7 mouse cellular contexts compared by ENCODE assay signal in genomic region chr14:101608519-101609368, GRCm38 (mm10). TPM values are rescaled to one million over a fixed set of nuclear protein-coding genes. Genes with fewer than 3 reads are reported as not detected.
DNase-seq lines count a peak whose midpoint lies in the region; ATAC-seq lines count a peak whose summit lies in the region.

Gene Tbc1d4, minus strand, starts transcription at chr14:101609191.

- peaks cover 12% of the 10 kb centered on the region for H3K27me3 ChIP-seq in embryonic facial prominence, embryonic 10.5 days (replicated peaks; ENCODE audit: low read depth, poor library complexity, severe bottlenecking)
- H3K27me3 ChIP-seq in limb, embryonic 12.5 days, result peaks cover 13% of the 10 kb centered on the region
- peaks cover 4% of the 10 kb centered on the region; the same call in 1 of the 2 replicates for H3K27me3 ChIP-seq in midbrain, embryonic 14.5 days (ENCODE audit: control insufficient read depth, insufficient read depth, low read length)

- peak within 1 kb of the TSS; percentile 86 for H3K4me3 ChIP-seq in embryonic facial prominence, embryonic 10.5 days
- H3K4me3 ChIP-seq in limb, embryonic 12.5 days (replicated peaks), result peak within 1 kb of the TSS; percentile 73
- peak within 1 kb of the TSS; percentile 75 for H3K4me3 ChIP-seq in midbrain, embryonic 14.5 days (replicated peaks; ENCODE audit: low read depth, low read length)

- peak within 1 kb of the TSS; percentile 86 for H3K27ac ChIP-seq in embryonic facial prominence, embryonic 10.5 days (replicated peaks)
- H3K27ac ChIP-seq in limb, embryonic 12.5 days, result peak within 1 kb of the TSS; percentile 69
- peak within 1 kb of the TSS; percentile 21 for H3K27ac ChIP-seq in midbrain, embryonic 14.5 days (replicated peaks; ENCODE audit: low read depth, low read length)

- peak; percentile 90 for ATAC-seq in limb, embryonic 12.5 days (ENCODE audit: insufficient number of reproducible peaks, insufficient read depth, low FRiP score, low TSS enrichment, low read depth)
- peak; percentile 82 for ATAC-seq in midbrain, embryonic 14.5 days (ENCODE audit: low FRiP score, low TSS enrichment)

- H3K36me3 ChIP-seq in embryonic facial prominence, embryonic 10.5 days (replicated peaks), result no peaks in the 10 kb centered on the region
- no peaks in the 10 kb centered on the region for H3K36me3 ChIP-seq in limb, embryonic 12.5 days
- no peaks in the 10 kb centered on the region for H3K36me3 ChIP-seq in midbrain, embryonic 14.5 days (ENCODE audit: control insufficient read depth, insufficient read depth, low read length)

- peak within 1 kb of the TSS; percentile 99 for H3K4me2 ChIP-seq in limb, embryonic 12.5 days
- peak within 1 kb of the TSS; percentile 97 for H3K4me2 ChIP-seq in midbrain, embryonic 14.5 days (ENCODE audit: low read length)

- H3K9ac ChIP-seq in limb, embryonic 12.5 days (replicated peaks), result peak within 1 kb of the TSS; percentile 76
- H3K9ac ChIP-seq in midbrain, embryonic 14.5 days (replicated peaks; ENCODE audit: low read length), result peak within 1 kb of the TSS; percentile 70

- peak; percentile 94 for DNase-seq in adrenal gland, postnatal 14 days
- peak; percentile 88 for DNase-seq in embryonic facial prominence, embryonic 10.5 days (ENCODE audit: low spot score)
- peak; percentile 99 for DNase-seq in heart, adult 11 months
- DNase-seq in kidney, adult 18-20 months, result peak; percentile 91
- peak; percentile 85 for DNase-seq in midbrain, embryonic 14.5 days
- peak; percentile 28 to 47 for DNase-seq in spleen, adult 18-20 months

- H3K9me3 ChIP-seq in embryonic facial prominence, embryonic 10.5 days, result no peaks in the 10 kb centered on the region
- no peaks in the 10 kb centered on the region for H3K9me3 ChIP-seq in limb, embryonic 12.5 days
- no peaks in the 10 kb centered on the region for H3K9me3 ChIP-seq in midbrain, embryonic 14.5 days (ENCODE audit: control insufficient read depth, low read length)

- H3K4me1 ChIP-seq in embryonic facial prominence, embryonic 10.5 days, result peaks cover 17% of the 10 kb centered on the region
- peaks cover 8% of the 10 kb centered on the region for H3K4me1 ChIP-seq in limb, embryonic 12.5 days (replicated peaks)
- no peaks in the 10 kb centered on the region for H3K4me1 ChIP-seq in midbrain, embryonic 14.5 days (ENCODE audit: control insufficient read depth, insufficient read depth, low read length)

- under 1% methylated on average over 62 of the region's 62 CpGs for WGBS in embryonic facial prominence, embryonic 10.5 days
- WGBS in limb, embryonic 12.5 days, result under 1% methylated on average over 62 of the region's 62 CpGs
- WGBS in midbrain, embryonic 14.5 days, result under 1% methylated on average over 62 of the region's 62 CpGs

RNA-seq across cellular contexts. Expression of gene Tbc1d4, which starts in this region (rescaled TPM):
- 38.4 and 39.3 TPM in 2 replicates for total RNA-seq in adrenal gland, postnatal 14 days (2021)
- 7.6 and 9.7 TPM in 2 replicates for polyA plus RNA-seq in embryonic facial prominence, embryonic 10.5 days (2016; fragmentation: Nextera tagmentation; extraction: Ambion mirVana)
- 10.5 and 10.7 TPM in 2 replicates for polyA plus RNA-seq in limb, embryonic 12.5 days (2016; fragmentation: Nextera tagmentation; extraction: Ambion mirVana)
- polyA plus RNA-seq in midbrain, embryonic 14.5 days (2014; fragmentation: Nextera tagmentation; extraction: Ambion mirVana), result 7.1 and 8.9 TPM in 2 replicates

Comparison
In these comparisons a context has a peak if more than half of its experiments do, and no peak if none do; other contexts are left out.
1. Peak in every context shown above with its lines: DNase-seq, ATAC-seq, H3K4me3 ChIP-seq and H3K27ac ChIP-seq.
2. DNase-seq: peak in every context shown above with its lines; median percentile 99 in heart, adult 11 months; 94 in adrenal gland, postnatal 14 days; 91 in kidney, adult 18-20 months; 88 in embryonic facial prominence, embryonic 10.5 days; 85 in midbrain, embryonic 14.5 days; 38 in spleen, adult 18-20 months.
3. H3K27ac ChIP-seq: peak in every context shown above with its lines; median percentile 86 in embryonic facial prominence, embryonic 10.5 days; 69 in limb, embryonic 12.5 days; 21 in midbrain, embryonic 14.5 days.